Mouse (Mus musculus): ENCODE results near the gene Vmn2r81. TPM values are rescaled to one million over a fixed set of nuclear protein-coding genes. Genes with fewer than 3 reads are reported as not detected.

The Vmn2r81 gene
- polyA plus RNA-seq (2014; fragmentation: Illumina TruSeq; extraction: RNeasy Lipid Tissue Mini Kit (QIAGEN cat#74804); ENCODE audit: low read depth, low replicate concordance): not detected

DNA sequence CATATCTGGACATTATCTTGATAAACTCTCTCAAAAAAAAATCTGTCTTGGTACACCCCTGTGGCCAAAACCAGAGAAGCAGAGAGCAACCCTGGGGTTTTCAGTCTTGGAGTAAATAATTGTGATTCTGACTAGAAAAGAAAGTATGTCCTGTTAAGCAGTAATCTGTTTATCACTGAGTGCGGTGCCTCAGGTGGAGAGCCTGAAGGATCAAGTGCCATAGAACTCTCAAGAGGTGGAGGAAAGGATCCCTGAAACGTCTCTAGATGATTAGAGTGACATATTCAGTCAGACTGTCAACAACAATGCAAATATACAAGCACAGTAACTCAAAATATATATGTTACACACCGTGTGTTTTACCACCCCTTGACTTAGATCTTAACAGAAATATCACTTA, at the start of gene Vmn2r81:
Vmn2r81 (plus strand) TSS at position 301 of the 400 bp plus-strand sequence.

Other genes starting within 250 kb of the Vmn2r81 start
- gene Olfr1351, start 235.2 kb upstream of the Vmn2r81 start, polyA plus RNA-seq (2014; fragmentation: Illumina TruSeq; extraction: RNeasy Lipid Tissue Mini Kit (QIAGEN cat#74804); ENCODE audit: low read depth, low replicate concordance): not detected
- not detected for gene Olfr57, start 219.0 kb upstream of the Vmn2r81 start, polyA plus RNA-seq (2014; fragmentation: Illumina TruSeq; extraction: RNeasy Lipid Tissue Mini Kit (QIAGEN cat#74804); ENCODE audit: low read depth, low replicate concordance)
- 57.9 TPM for gene 2610008E11Rik, start 150.1 kb upstream of the Vmn2r81 start, polyA plus RNA-seq (2014; fragmentation: Illumina TruSeq; extraction: RNeasy Lipid Tissue Mini Kit (QIAGEN cat#74804); ENCODE audit: low read depth, low replicate concordance)
- gene Vmn2r80, start 98.9 kb upstream of the Vmn2r81 start, polyA plus RNA-seq (2014; fragmentation: Illumina TruSeq; extraction: RNeasy Lipid Tissue Mini Kit (QIAGEN cat#74804); ENCODE audit: low read depth, low replicate concordance): not detected
- not detected for gene Vmn2r82, start 108.8 kb downstream of the Vmn2r81 start, polyA plus RNA-seq (2014; fragmentation: Illumina TruSeq; extraction: RNeasy Lipid Tissue Mini Kit (QIAGEN cat#74804); ENCODE audit: low read depth, low replicate concordance)
- not detected for gene Vmn2r83, start 221.0 kb downstream of the Vmn2r81 start, polyA plus RNA-seq (2014; fragmentation: Illumina TruSeq; extraction: RNeasy Lipid Tissue Mini Kit (QIAGEN cat#74804); ENCODE audit: low read depth, low replicate concordance)

Data from sigmoid colon, adult 10 weeks (tissue).